8 mouse cellular contexts compared by ENCODE assay signal in genomic region chr7:98125473-98125872, GRCm38 (mm10). TPM values are rescaled to one million over a fixed set of nuclear protein-coding genes. Genes with fewer than 3 reads are reported as not detected.
DNase-seq lines count a peak whose midpoint lies in the region; ATAC-seq and TF ChIP-seq lines count a peak whose summit lies in the region.

No protein-coding gene starts in this region.

- peak; percentile 46; the same call in 1 of the 2 replicates for TF ChIP-seq CTCF in forebrain, postnatal 0 days (IDR thresholded peaks at IDR 0.05; ENCODE audit: low read depth)

- H3K36me3 ChIP-seq in forebrain, postnatal 0 days (ENCODE audit: insufficient read depth) = peaks cover 25% of the 10 kb centered on the region
- H3K36me3 ChIP-seq in forebrain, embryonic 10.5 days (replicated peaks) = no peaks in the 10 kb centered on the region
- no peaks in the 10 kb centered on the region for H3K36me3 ChIP-seq in limb, embryonic 10.5 days

- DNase-seq in forebrain, postnatal 0 days = no peak
- no peak for DNase-seq in forebrain, embryonic 10.5 days (ENCODE audit: extremely low spot score, low spot score)
- peak; percentile 57 for DNase-seq in urinary bladder, postnatal 14 days (ENCODE audit: low spot score)
- DNase-seq in urinary bladder, postnatal 4 days (ENCODE audit: low spot score in 2 of 2) = no peak
- DNase-seq in limb, embryonic 10.5 days (ENCODE audit: low spot score) = peak; percentile 54
- peak; percentile 42 to 51 for DNase-seq in thymus, postnatal 36 days
- no peak for DNase-seq in Muller cell, postnatal 12 days (ENCODE audit: inconsistent ontology term)

- no peaks in the 10 kb centered on the region for H3K27me3 ChIP-seq in forebrain, postnatal 0 days (ENCODE audit: insufficient read depth, low read length)
- peaks cover 12% of the 10 kb centered on the region; the same call in 1 of the 2 replicates for H3K27me3 ChIP-seq in forebrain, embryonic 10.5 days (ENCODE audit: poor library complexity, severe bottlenecking)
- peaks cover 11% of the 10 kb centered on the region; the same call in 1 of the 2 replicates for H3K27me3 ChIP-seq in limb, embryonic 10.5 days (ENCODE audit: low read depth, poor library complexity, severe bottlenecking)

- no peak overlapping the region for H3K4me2 ChIP-seq in forebrain, postnatal 0 days (ENCODE audit: low read depth)

- H3K9me3 ChIP-seq in forebrain, postnatal 0 days (ENCODE audit: low read length) = no peaks in the 10 kb centered on the region
- H3K9me3 ChIP-seq in forebrain, embryonic 10.5 days = no peaks in the 10 kb centered on the region
- H3K9me3 ChIP-seq in limb, embryonic 10.5 days (replicated peaks) = no peaks in the 10 kb centered on the region

- H3K27ac ChIP-seq in forebrain, postnatal 0 days (ENCODE audit: low read depth, low read length) = no peak overlapping the region
- H3K27ac ChIP-seq in forebrain, embryonic 10.5 days = no peak overlapping the region
- H3K27ac ChIP-seq in limb, embryonic 10.5 days = no peak overlapping the region

- H3K4me3 ChIP-seq in forebrain, postnatal 0 days (ENCODE audit: low read depth, low read length) = no peak overlapping the region
- H3K4me3 ChIP-seq in forebrain, embryonic 10.5 days = no peak overlapping the region
- no peak overlapping the region for H3K4me3 ChIP-seq in limb, embryonic 10.5 days

- no peak overlapping the region for H3K9ac ChIP-seq in forebrain, postnatal 0 days

- ATAC-seq in forebrain, postnatal 0 days = no peak
- ATAC-seq in activated CD4-positive, CD25-positive, alpha-beta regulatory T cell, adult 4 months = no peak

- no peaks in the 10 kb centered on the region for H3K4me1 ChIP-seq in forebrain, postnatal 0 days (ENCODE audit: insufficient read depth)
- peaks cover 4% of the 10 kb centered on the region for H3K4me1 ChIP-seq in forebrain, embryonic 10.5 days
- peaks cover 7% of the 10 kb centered on the region; the same call in 1 of the 2 replicates for H3K4me1 ChIP-seq in limb, embryonic 10.5 days

- 49% methylated on average over 5 of the region's 5 CpGs for WGBS in forebrain, postnatal 0 days
- 42% methylated on average over 5 of the region's 5 CpGs for WGBS in forebrain, embryonic 10.5 days
- 38% methylated on average over 5 of the region's 5 CpGs for WGBS in limb, embryonic 10.5 days

RNA-seq across cellular contexts. Expression of gene Myo7a, which starts 6.1 kb away (rescaled TPM):
- total RNA-seq in forebrain, postnatal 0 days (2014; rRNA removed) = 37.4 and 47.3 TPM in 2 replicates
- polyA plus RNA-seq in forebrain, postnatal 0 days (2015; fragmentation: Nextera tagmentation; extraction: Ambion mirVana) = 5.7 and 11.1 TPM in 2 replicates
- 20.1 and 20.8 TPM in 2 replicates for polyA plus RNA-seq in forebrain, embryonic 10.5 days (2016; fragmentation: Nextera tagmentation; extraction: Ambion mirVana)
- polyA plus RNA-seq in limb, embryonic 10.5 days (2016; fragmentation: Nextera tagmentation; extraction: Ambion mirVana) = 18.6 and 19.1 TPM in 2 replicates
- polyA plus RNA-seq in activated CD4-positive, CD25-positive, alpha-beta regulatory T cell, adult 4 months (2017; shearing (Covaris generic)) = 1 to 10 TPM; 1.1 to 1.6 TPM

RNA-seq across cellular contexts. Expression of gene Omp, which starts 19.8 kb away (rescaled TPM):
- total RNA-seq in forebrain, postnatal 0 days (2014; rRNA removed) = 0.29 and 0.54 TPM in 2 replicates
- polyA plus RNA-seq in forebrain, postnatal 0 days (2015; fragmentation: Nextera tagmentation; extraction: Ambion mirVana) = 0.31 and 0.38 TPM in 2 replicates
- polyA plus RNA-seq in forebrain, embryonic 10.5 days (2016; fragmentation: Nextera tagmentation; extraction: Ambion mirVana) = 0.11 and 0.19 TPM in 2 replicates
- 0.13 TPM in 2 replicates for polyA plus RNA-seq in limb, embryonic 10.5 days (2016; fragmentation: Nextera tagmentation; extraction: Ambion mirVana)
- polyA plus RNA-seq in activated CD4-positive, CD25-positive, alpha-beta regulatory T cell, adult 4 months (2017; shearing (Covaris generic)) = not detected

RNA-seq across cellular contexts. Expression of gene Capn5, which starts 52.6 kb away (rescaled TPM):
- total RNA-seq in forebrain, postnatal 0 days (2014; rRNA removed) = 35.8 and 39.2 TPM in 2 replicates
- 21.3 and 22.6 TPM in 2 replicates for polyA plus RNA-seq in forebrain, postnatal 0 days (2015; fragmentation: Nextera tagmentation; extraction: Ambion mirVana)
- 5.8 TPM in 2 replicates for polyA plus RNA-seq in forebrain, embryonic 10.5 days (2016; fragmentation: Nextera tagmentation; extraction: Ambion mirVana)
- 3.4 and 4.5 TPM in 2 replicates for polyA plus RNA-seq in limb, embryonic 10.5 days (2016; fragmentation: Nextera tagmentation; extraction: Ambion mirVana)
- polyA plus RNA-seq in activated CD4-positive, CD25-positive, alpha-beta regulatory T cell, adult 4 months (2017; shearing (Covaris generic)) = 1 to 10 TPM in 1 of 2 experiments, under 1 TPM in 1; 0.79 to 2.1 TPM

Comparison
In these comparisons a context has a peak if more than half of its experiments do, and no peak if none do; other contexts are left out.
1. DNase-seq: peak in urinary bladder, postnatal 14 days (single experiment), limb, embryonic 10.5 days (single experiment) and thymus, postnatal 36 days (2 of 2); none in forebrain, postnatal 0 days (single experiment), forebrain, embryonic 10.5 days (single experiment), urinary bladder, postnatal 4 days (0 of 2) and Muller cell, postnatal 12 days (single experiment).